Mouse (Mus musculus) CH12.LX (cell line): Measurements from ENCODE around the gene Cldnd2. TPM values are rescaled to one million over a fixed set of nuclear protein-coding genes. Genes with fewer than 3 reads are reported as not detected.
A peak's percentile ranks its signal among the peaks of the same experiment; 100 is the strongest.

Experiments
- DNase-seq: peaks from one replicate; pipeline ENCODE4 v3.0.0-alpha.2; 2013; ENCODE audit errors: extremely low read depth
- H3K27ac ChIP-seq: 2 replicates; pipeline ENCODE4 v1.5.1; 2012; ENCODE audit warnings: low read depth, mild to moderate bottlenecking, control low read depth, moderate library complexity; ENCODE audit not compliant: insufficient read depth
- H3K27me3 ChIP-seq: replicated peaks from 2 replicates; pipeline ENCODE3; 2012; ENCODE audit warnings: inconsistent platforms
- H3K36me3 ChIP-seq, 2 experiments: replicated peaks in 1 of 2; 2 replicates each; pipeline versions ENCODE3 to v1.6.1; 2012; ENCODE audit warnings: inconsistent platforms in 1 of 2, low read length in 1 of 2, mild to moderate bottlenecking in 1 of 2, mixed read lengths in 1 of 2, moderate library complexity in 1 of 2; ENCODE audit not compliant: control insufficient read depth in 1 of 2, insufficient read depth in 1 of 2
- H3K4me1 ChIP-seq, 2 experiments: 2 replicates each; pipeline ENCODE4 v1.6.1; 2012; ENCODE audit warnings: inconsistent platforms in 1 of 2, moderate library complexity in 1 of 2; ENCODE audit not compliant: insufficient read depth in 2 of 2, control insufficient read depth in 1 of 2
- H3K4me2 ChIP-seq: 2 replicates; pipeline ENCODE4 v1.6.1; 2012; ENCODE audit warnings: low read depth, mild to moderate bottlenecking, control low read depth; ENCODE audit not compliant: poor library complexity, insufficient read depth, severe bottlenecking
- H3K4me3 ChIP-seq, 3 experiments: fragments of 150-350 bp in 1 of 3; sonication (generic) in 1 of 3; replicated peaks in 1 of 3; 2 replicates each; pipeline versions ENCODE3 to v1.5.1; 2011 to 2012; ENCODE audit warnings: low read depth in 2 of 3, low read length in 2 of 3, mild to moderate bottlenecking in 2 of 3, moderate library complexity in 2 of 3, control low read depth in 1 of 3, improper control_type of control experiment in 1 of 3, inconsistent platforms in 1 of 3, mixed read lengths in 1 of 3; ENCODE audit not compliant: poor library complexity in 1 of 3
- H3K79me2 ChIP-seq: replicated peaks from 2 replicates; pipeline ENCODE4 v1.6.1; 2012; ENCODE audit warnings: mild to moderate bottlenecking, moderate library complexity; ENCODE audit not compliant: control insufficient read depth, poor library complexity, insufficient read depth, severe bottlenecking; ENCODE audit errors: extremely low read depth
- H3K9ac ChIP-seq: 2 replicates; pipeline ENCODE4 v1.6.1; 2012; ENCODE audit warnings: low read depth, mild to moderate bottlenecking, control low read depth, moderate library complexity; ENCODE audit not compliant: insufficient read depth
- H3K9me3 ChIP-seq: replicated peaks from 2 replicates; pipeline ENCODE3; 2012; ENCODE audit warnings: low read length, inconsistent platforms, mixed read lengths
- BHLHE40 ChIP-seq: IDR thresholded peaks from 2 replicates; pipeline ENCODE4 v1.6.1; 2011; ENCODE audit warnings: mild to moderate bottlenecking, low read depth, low read length, improper control_type of control experiment
- CHD1 ChIP-seq: IDR thresholded peaks from 2 replicates; pipeline ENCODE4 v1.6.1; 2012; ENCODE audit warnings: low read depth, low read length, improper control_type of control experiment, inconsistent platforms
- CTCF ChIP-seq, 2 experiments: IDR thresholded peaks in 1 of 2; conservative IDR thresholded peaks in 1 of 2; 2 replicates each; pipeline ENCODE4 v1.5.1; 2011 to 2012; ENCODE audit warnings: low read depth in 2 of 2, low read length in 2 of 2, improper control_type of control experiment in 1 of 2, inconsistent platforms in 1 of 2, mild to moderate bottlenecking in 1 of 2, moderate library complexity in 1 of 2
- E2F4 ChIP-seq: IDR thresholded peaks from 2 replicates; pipeline ENCODE4 v1.6.1; 2011; ENCODE audit warnings: low read depth, low read length, improper control_type of control experiment; ENCODE audit not compliant: insufficient replicate concordance
- ELF1 ChIP-seq: IDR thresholded peaks from 2 replicates; pipeline ENCODE4 v1.6.1; 2014; ENCODE audit warnings: low read depth, mild to moderate bottlenecking, inconsistent platforms, low read length, improper control_type of control experiment
- EP300 ChIP-seq: IDR thresholded peaks from 2 replicates; pipeline ENCODE4 v1.6.1; 2011; ENCODE audit warnings: low read length, improper control_type of control experiment
- HCFC1 ChIP-seq: IDR thresholded peaks from 2 replicates; pipeline ENCODE4 v1.6.1; 2012; ENCODE audit warnings: low read depth, mild to moderate bottlenecking, inconsistent platforms, low read length, improper control_type of control experiment
- MAFK ChIP-seq: IDR thresholded peaks from 2 replicates; pipeline ENCODE4 v1.6.1; 2011; ENCODE audit warnings: low read length, improper control_type of control experiment; ENCODE audit not compliant: insufficient replicate concordance
- MAX ChIP-seq: IDR thresholded peaks from 2 replicates; pipeline ENCODE4 v1.6.1; 2011; ENCODE audit warnings: low read length, improper control_type of control experiment
- MAZ ChIP-seq: IDR thresholded peaks from 2 replicates; pipeline ENCODE4 v1.6.1; 2012; ENCODE audit warnings: low read depth, mild to moderate bottlenecking, inconsistent platforms, low read length, improper control_type of control experiment, moderate library complexity
- MEF2A ChIP-seq: IDR thresholded peaks from 2 replicates; pipeline ENCODE4 v1.6.1; 2014; ENCODE audit warnings: low read depth, mild to moderate bottlenecking, inconsistent platforms, low read length, improper control_type of control experiment, borderline replicate concordance
- MXI1 ChIP-seq: IDR thresholded peaks from 2 replicates; pipeline ENCODE4 v1.6.1; 2011; ENCODE audit warnings: mild to moderate bottlenecking, low read depth, low read length, improper control_type of control experiment
- MYC ChIP-seq: IDR thresholded peaks from 2 replicates; pipeline ENCODE4 v1.6.1; 2011; ENCODE audit warnings: low read depth, mild to moderate bottlenecking, improper control_type of control experiment, low read length
- NELFE ChIP-seq: IDR thresholded peaks from 2 replicates; pipeline ENCODE4 v1.6.1; 2011; ENCODE audit warnings: low read depth, low read length, improper control_type of control experiment
- POLR2A ChIP-seq: IDR thresholded peaks from 2 replicates; pipeline ENCODE4 v1.6.1; 2011; ENCODE audit warnings: low read depth, mild to moderate bottlenecking, improper control_type of control experiment, low read length
- POLR2AphosphoS2 ChIP-seq: IDR thresholded peaks from 2 replicates; pipeline ENCODE4 v1.6.1; 2011; ENCODE audit warnings: low read depth, low read length, improper control_type of control experiment
- RCOR1 ChIP-seq: conservative IDR thresholded peaks from 2 replicates; pipeline ENCODE4 v1.6.1; 2012; ENCODE audit warnings: low read depth, mild to moderate bottlenecking, inconsistent platforms, low read length, improper control_type of control experiment
- SIN3A ChIP-seq: IDR thresholded peaks from 2 replicates; pipeline ENCODE4 v1.6.1; 2012; ENCODE audit warnings: low read length, improper control_type of control experiment, inconsistent platforms
- SMC3 ChIP-seq: IDR thresholded peaks from 2 replicates; pipeline ENCODE4 v1.6.1; 2011; ENCODE audit warnings: low read depth, low read length, improper control_type of control experiment
- USF2 ChIP-seq: conservative IDR thresholded peaks from 2 replicates; pipeline ENCODE4 v1.6.1; 2011; ENCODE audit warnings: low read depth, low read length, improper control_type of control experiment
- ZKSCAN1 ChIP-seq: IDR thresholded peaks from 2 replicates; pipeline ENCODE4 v1.6.1; 2012; ENCODE audit warnings: low read depth, inconsistent platforms, low read length, improper control_type of control experiment, borderline replicate concordance
- ZMIZ1 ChIP-seq: IDR thresholded peaks from 2 replicates; pipeline ENCODE4 v1.6.1; 2012; ENCODE audit warnings: low read depth, mild to moderate bottlenecking, inconsistent platforms, low read length, improper control_type of control experiment
- dilution Hi-C: fragments of 300-500 bp; cut with MboI; formaldehyde crosslinking; loops from 2 replicates; pipeline ENCODE4 v1.14.3; 2020; ENCODE audit warnings: low sequenced_read_pairs; ENCODE audit not compliant: extremely low pct_unique_long_range_greater_than_20kb, extremely low pct_ligation_motif_present
- in situ Hi-C: fragments of 300-500 bp; cut with MboI; formaldehyde crosslinking; loops from 3 replicates; pipeline ENCODE4 v1.14.3; 2019; ENCODE audit warnings: low sequenced_read_pairs, low pct_ligation_motif_present, low pct_unique_long_range_greater_than_20kb, mixed read lengths
- polyA plus RNA-seq: library from polyadenylated mRNA; unstranded; fragments of >175 nt; gene quantifications from 2 replicates; pipeline ENCODE4 v1.2.1, GENCODE M21; 2012; ENCODE audit warnings: low read depth; ENCODE audit not compliant: insufficient read length
- total RNA-seq, 2 experiments: library from RNA; depleted of rRNA; stranded (reverse); fragments of 300-350 nt in 1 of 2; fragments of >200 nt in 1 of 2; gene quantifications; 2 replicates each; pipeline ENCODE4 v1.2.3; 2012 to 2014

The Cldnd2 gene
- total and polyA plus RNA-seq, 3 experiments = not detected

DNA sequence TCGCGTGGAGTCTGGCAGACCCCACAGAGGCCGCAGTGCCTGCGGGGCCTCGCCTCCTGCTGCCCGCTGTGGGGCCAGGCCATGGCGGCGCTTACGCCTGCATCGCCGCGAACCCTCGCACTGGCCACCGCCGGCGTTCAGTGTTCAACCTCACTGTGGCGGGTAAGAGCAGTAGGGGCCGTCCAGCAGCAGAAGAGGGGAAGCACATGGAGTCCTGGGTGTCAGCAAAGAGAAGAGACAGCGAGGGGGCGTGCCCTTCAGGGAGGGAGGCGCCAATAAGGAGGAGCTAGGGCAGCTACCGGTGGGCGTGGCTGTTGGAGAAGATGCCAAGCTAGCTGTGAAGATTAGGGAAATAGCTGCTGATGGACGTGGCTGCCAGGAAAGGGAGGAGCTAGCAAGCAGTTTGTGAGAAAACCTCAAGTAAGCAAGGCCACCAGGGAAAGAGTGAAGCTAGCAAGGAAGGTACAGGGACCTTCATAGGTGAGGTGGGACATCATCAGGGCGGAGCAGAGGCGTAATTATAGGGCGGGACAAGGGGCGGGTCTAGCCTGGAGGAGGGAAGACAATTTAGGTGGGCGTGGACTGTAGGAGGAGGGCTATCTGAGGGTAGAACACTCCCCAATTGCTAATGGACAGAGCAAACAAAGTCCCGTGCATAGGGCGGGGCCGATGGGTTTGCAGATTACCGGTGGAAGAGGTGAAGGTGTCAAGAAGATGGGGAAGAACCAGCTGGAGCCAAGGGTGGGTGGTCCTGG is 24.9 kb downstream of the Cldnd2 start:
- Histone ChIP-seq H3K9me3 (no peaks in the 10 kb centered on the region), H3K4me1 (peaks cover 3 to 8% of the 10 kb centered on the region in 2 experiments; a peak in 3 of 4 replicates), H3K4me2 (peak overlapping the region; percentile 68), H3K4me3 (peak overlapping the region; percentile 60 to 68 (median 66)), H3K79me2 (no peaks in the 10 kb centered on the region), H3K27me3 (no peaks in the 10 kb centered on the region), H3K36me3 (no peaks in the 10 kb centered on the region), H3K27ac (no peak overlapping the region), H3K9ac (no peak overlapping the region)
- peak; percentile 94 for DNase-seq
- dilution Hi-C loops (no loop called here), in situ Hi-C loops (loop anchor here (10.0 kb wide), 2 partner anchors 121 to 181 kb away; no protein-coding TSS in a partner anchor)
- TF ChIP-seq E2F4 (no peak), CHD1 (no peak), HCFC1 (no peak), MAFK (no peak), EP300 (no peak), POLR2A (peak; percentile 56; the same call in 1 of the 2 replicates), NELFE (0 out of 2 replicates have a peak, but pooled peaks have one; percentile 43), MXI1 (peak; percentile 88), BHLHE40 (peak; percentile 92), MEF2A (0 out of 2 replicates have a peak, but pooled peaks have one; percentile 9), USF2 (no peak), MAX (peak; percentile 75; the same call in 1 of the 2 replicates), POLR2AphosphoS2 (no peak), CTCF (conservative IDR thresholded peaks at IDR 0.05 in 1 of 2, IDR thresholded peaks at IDR 0.05 in 1 of 2; ENCODE audit: low read depth in 2 of 2, low read length in 2 of 2) (peak in 1 of 2 experiments; percentile 50; a peak in 2 of 4 replicates), RCOR1 (no peak), SMC3 (no peak; the same call in 1 of the 2 replicates), MYC (0 out of 2 replicates have a peak, but pooled peaks have one; percentile 43), ZKSCAN1 (no peak), MAZ (0 out of 2 replicates have a peak, but pooled peaks have one; percentile 22), ELF1 (peak; percentile 30; the same call in 1 of the 2 replicates), ZMIZ1 (0 out of 2 replicates have a peak, but pooled peaks have one; percentile 51), SIN3A (peak; percentile 55; the same call in 1 of the 2 replicates)
